Mouse (Mus musculus) kidney, adult 18-20 months (tissue): ENCODE measurements around the gene Mtx1.

Experiments
- DNase-seq: peaks from one replicate; pipeline ENCODE4 v3.0.0; 2021

Mtx1 gene

DNA sequence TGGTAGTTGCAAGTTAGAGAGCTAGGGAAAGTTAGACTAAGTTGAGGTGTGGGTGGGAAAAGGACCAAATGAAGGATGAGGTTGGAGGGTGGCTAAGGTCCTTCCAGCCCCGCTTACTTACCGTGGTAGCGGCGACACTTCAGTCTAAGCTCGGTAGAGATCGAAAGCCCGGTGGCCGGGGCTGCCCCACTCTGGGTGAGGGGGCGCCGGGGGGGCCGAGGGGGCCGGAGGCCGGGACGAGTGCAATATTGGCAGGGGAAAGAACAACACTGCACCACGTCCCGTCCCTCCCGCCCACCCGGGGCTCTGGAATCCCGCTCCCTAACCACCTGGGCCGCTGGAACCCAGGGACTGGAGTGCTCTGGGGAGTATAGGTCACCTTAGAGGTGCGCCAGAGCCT lies at the start of gene Mtx1:
Mtx1 (minus strand) TSS at position 189 of the 400 bp plus-strand sequence.
- DNase-seq = no peak

DNA sequence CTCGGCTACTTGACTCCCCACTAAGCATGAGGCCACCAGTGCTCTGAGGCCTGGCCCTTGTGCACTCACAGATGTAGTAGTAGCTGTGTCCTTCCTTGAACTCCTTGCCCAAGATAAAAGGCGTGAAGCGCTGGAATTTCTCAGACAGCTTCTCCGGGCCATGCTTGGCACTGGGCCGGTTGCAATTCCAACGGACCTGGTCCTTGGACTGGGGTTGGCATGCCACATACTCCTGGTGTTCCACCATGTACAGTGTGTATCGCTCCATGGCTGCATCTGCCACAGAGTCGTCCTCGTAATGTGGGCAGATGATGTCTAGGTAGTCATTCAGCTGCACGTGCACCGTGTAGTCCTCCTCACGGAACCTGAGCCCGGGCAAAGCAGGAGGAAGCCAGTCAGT lies 49.2 kb upstream of the Mtx1 start:
- peak; percentile 47 for DNase-seq

DNA sequence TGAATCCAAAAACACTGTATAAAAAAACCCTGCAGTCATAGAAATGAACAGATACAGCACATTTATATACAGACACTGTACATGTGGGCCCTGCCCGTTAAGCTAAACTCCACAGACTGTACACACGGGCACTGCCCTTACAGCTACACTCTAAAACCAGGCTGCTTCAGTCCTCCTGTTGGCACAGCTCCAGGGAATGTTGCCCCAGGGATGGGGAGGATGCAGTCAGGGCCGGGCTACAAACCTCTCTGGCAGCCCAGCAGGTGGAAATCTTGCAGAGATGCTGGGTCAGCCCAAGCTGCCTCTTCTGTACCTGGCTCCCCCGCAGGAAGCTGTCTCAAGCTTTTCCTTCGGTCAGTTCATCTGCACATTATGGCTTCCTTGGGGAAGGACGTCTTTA lies 44.9 kb upstream of the Mtx1 start:
- peak; percentile 56 for DNase-seq

DNA sequence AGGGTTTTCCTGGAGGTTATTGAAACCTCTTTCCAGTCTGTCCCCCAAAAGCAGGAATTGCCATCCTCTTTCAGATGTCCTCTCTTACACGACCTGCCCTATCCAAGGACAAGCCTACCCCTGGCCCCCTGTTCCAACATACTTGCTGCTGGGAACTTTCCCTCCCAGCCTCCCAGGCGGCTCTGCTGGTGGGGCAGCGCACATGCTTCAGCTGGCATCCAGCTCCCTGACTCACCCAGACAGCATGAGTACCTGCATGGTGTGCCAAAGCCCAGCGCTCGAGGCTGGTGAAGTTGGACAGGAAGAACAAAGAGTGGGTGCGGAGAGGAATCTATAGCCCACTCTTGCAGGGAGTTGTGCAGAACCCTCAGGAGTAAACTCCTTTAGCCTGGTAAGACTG lies 44.0 kb upstream of the Mtx1 start:
- DNase-seq = no peak

DNA sequence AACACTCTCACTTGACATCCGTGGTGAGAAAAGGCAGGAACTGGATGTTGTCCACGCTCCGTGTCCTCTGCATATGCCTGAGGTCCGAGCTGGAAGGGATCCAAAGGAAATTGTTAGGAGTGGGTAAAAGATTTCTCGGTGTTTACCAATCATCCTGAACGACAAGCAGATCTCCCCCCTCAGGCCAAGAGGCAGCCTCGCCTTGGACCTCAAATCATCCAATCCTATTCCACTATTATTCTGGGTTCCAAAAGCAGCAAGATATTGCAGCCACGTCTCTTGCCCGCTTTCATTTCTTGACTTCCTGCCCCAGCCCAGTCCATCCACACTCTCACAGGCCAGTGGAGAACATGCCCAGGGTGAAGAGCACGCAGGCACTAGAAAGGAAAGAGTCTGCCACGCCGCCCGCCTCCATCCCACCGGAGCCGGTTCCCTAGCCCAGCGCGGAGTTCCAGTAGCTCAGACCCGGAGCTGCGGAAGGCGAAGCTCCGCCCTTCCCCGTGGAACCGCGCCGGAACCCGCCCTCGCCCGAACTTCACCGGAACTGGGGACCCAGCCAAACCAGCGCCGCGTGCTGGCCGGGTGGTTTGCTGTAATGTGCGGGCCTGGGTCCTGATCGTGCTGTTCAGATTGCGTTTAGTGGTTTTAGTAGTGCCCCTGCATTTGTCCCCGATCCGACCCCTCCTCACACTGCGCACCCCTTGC lies 43.3 kb upstream of the Mtx1 start, which contains the start of gene Slc50a1:
Slc50a1 (minus strand) TSS at position 520 of the 705 bp plus-strand sequence.
- peak; percentile 88 for DNase-seq

DNA sequence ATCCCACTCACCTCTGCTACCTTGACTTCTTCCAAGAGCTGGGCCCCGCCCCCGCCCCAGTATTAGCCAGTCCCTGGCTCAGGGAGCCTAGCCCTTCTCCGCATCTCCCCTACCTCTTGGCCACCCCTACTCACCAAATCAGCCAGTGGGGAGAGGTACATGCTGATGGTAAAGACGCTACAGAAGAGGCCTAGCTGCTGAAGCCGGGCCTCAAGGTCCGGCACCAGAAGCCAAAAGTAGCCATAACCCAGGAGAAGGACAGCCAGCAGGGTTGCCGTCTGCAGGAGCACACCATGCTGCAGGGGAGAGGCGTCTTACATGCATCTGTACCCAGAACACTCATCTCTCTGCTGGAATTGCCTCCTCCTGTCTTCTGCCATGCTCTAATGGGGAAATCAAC lies 42.0 kb upstream of the Mtx1 start:
- DNase-seq = no peak

DNA sequence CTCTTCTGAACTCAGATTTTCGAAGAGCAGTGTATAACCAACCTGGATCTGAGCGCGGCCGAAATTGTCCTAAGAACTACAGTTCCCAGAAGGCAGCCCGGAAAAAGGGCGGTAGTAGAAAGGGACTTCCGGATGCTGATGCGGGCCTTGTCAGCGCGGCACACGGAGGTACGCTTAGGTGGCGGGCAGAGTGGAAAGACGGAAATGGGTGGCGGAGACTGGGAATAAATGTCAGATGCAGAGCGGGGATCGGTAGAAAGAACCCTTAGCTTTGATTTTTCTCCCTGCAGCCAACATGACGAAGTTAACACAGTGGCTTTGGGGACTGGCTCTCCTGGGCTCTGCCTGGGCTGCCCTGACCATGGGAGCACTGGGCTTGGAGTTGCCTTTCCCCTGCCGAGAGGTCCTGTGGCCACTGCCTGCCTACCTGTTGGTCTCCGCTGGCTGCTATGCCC lies 39.6 kb upstream of the Mtx1 start:
- peak; percentile 82 for DNase-seq

DNA sequence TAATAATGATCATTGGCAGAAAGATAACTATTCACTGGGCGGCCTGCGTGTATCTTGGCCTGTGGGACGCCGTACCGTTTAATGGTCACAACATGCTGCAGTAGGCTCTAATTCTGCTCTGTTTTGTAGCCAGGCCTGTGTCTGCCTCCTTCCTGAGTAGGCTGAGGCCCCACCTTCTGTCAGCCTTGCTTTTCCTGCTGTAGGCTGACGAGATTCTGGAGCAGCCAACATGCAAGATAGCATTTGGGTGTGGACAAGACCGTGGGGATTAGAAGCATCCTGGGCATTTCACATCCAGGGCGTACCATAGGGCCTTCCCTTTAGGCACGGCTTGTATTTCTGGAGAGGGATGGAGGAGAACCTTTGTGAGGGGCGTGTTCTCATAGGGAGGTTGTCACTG lies 35.5 kb upstream of the Mtx1 start:
- DNase-seq = no peak

DNA sequence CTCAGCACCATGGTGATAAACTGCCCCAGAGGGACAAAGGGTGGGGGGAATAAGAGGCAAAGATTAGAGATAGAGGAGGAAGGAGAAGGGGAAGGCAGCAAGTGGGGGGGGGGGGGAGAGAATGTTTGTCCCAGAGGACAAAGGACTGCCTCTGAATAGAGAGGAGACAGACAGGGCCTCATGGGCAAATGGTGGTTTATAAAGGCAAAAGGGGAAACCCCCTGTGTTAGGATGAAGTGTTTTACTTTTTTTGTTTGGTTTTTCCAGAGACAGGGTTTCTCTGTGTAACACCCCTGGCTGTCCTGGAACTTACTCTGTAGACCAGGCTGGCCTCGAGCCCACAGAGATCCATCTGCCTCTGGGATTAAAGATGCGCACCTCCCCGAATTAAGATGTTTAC lies 33.3 kb upstream of the Mtx1 start:
- no peak for DNase-seq

DNA sequence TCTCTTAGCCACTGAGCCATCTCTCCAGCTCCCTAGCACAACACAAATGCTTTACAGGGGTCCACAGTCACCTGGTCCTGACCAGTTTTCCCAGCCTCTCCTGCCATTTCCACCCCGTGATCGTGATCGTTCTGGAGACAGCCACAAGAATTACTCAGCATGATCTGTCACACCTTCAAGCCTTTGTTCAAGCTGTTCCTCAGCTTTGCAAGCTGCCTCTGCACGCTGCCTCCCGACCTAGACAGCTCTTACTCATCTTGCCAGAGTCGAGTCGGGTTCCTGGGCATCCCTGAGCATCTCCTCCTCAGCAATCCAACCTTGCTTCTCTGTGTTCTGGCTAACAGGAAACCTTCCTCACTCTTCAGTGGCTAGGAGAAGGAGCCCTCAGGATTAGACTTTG lies 32.2 kb upstream of the Mtx1 start, which contains the start of gene Dpm3:
Dpm3 (plus strand) TSS at position 283 of the 400 bp plus-strand sequence.
- no peak for DNase-seq

DNA sequence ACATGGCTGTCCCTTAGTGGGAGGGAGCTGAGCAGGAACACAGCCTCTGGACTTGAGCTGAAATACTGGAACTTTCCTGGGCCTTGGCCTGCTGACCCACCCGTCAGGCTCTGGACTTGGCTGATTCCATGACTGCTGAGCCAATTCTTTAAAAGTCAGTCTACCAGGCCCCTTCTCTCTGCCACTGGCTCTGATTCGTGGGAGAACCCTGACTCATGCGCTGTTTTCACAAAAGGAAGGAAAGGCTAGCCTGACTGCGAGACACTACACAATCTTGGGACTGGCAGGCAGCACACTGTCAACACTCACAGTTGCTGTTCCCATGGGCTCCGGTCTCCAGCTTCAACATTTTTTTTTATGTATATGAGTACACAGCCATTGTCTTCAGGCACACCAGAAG lies 29.3 kb upstream of the Mtx1 start:
- no peak for DNase-seq

DNA sequence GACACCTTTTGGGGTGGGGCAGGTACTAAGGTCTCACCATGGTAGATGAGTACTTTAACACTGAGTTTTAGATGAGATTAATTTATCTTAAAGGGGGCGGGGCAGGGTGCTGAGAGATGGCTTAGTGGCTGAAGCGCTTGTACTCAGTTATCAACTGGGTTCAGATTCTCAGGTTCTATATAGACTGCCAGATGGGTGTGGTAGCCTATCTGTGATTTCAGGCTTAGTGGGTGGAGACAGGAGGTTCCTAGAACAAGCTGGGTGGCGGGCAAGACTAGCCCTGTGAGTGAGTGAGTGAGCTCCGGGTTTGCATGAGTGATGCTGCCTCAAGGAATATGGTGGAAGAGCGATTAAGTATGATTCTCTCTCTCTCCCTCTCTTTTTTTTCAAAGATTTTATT lies 28.1 kb upstream of the Mtx1 start:
- DNase-seq = no peak

DNA sequence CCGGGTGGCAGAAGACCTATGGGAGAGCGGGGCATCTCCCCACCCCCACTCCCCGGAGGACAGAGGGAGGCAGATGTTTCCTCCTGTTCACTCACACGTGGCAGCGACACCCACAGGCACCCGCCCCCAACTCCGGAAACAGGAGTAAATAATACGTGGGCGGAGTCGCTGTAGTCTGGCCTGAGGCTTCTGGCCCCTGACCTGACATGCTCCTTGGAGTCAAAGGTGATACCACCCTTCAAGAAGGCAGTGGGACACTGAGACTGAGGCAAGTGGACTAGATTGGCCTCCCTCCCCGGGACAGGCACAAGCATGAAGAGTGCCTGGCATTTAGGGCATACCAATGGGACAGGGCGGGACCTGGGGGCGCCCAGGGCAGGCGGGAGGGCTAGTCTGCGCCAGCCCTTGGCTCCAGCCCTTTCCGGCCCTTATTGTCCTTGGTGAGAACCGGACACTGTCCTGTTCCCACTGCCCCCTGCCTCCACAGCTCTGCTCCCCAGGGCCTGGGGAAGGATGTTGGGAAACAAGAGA lies 24.5 kb upstream of the Mtx1 start:
- peak; percentile 74 for DNase-seq

DNA sequence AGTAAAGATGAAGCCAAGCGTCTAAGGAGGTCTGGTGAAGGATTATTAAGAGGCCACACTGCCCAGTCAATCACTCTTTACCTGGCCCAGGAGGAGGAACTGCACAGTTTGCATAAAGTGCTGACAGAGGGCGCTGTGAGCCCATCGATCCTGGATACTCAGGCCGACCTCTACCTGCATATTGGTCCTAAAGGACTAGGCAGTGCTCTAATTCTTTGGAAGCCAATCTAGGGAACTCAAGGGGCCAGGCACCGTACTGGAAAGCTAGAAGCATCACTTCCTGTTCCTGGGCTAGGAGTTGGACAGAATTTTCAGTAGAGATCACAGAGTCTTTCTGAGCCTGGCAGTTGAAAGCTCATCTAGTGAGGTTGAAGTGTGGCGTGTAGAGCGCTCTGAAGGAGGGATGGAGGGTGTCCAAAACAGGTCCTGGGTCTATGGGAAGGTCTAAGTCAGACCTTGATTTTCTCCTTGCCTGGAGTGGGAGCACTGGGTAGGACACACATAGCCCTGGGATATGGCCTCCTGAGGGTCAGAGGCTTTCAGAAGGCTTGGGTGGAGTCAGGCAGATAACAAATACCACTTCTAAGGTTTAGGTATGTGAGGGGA lies 23.6 kb upstream of the Mtx1 start:
- DNase-seq = peak; percentile 84

DNA sequence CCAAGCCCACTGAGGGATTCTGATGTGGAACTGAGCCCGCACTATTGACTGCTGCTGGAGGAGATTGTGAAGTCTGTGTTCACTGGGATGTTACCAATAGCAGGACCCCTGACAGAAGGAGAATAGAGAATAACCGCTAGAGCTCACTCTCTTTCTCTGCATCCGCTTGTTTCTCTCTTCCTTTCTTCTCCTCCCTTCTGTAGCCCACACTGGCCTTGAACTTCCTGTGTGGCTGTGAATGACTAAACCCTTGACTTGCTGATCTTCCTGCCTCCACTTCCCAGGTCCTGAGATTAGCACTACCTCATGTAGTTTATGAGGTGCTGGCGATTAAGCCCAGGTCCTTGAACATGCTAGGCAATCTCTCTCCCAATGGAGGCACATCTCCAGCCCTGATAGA lies 20.6 kb upstream of the Mtx1 start:
- no peak for DNase-seq

DNA sequence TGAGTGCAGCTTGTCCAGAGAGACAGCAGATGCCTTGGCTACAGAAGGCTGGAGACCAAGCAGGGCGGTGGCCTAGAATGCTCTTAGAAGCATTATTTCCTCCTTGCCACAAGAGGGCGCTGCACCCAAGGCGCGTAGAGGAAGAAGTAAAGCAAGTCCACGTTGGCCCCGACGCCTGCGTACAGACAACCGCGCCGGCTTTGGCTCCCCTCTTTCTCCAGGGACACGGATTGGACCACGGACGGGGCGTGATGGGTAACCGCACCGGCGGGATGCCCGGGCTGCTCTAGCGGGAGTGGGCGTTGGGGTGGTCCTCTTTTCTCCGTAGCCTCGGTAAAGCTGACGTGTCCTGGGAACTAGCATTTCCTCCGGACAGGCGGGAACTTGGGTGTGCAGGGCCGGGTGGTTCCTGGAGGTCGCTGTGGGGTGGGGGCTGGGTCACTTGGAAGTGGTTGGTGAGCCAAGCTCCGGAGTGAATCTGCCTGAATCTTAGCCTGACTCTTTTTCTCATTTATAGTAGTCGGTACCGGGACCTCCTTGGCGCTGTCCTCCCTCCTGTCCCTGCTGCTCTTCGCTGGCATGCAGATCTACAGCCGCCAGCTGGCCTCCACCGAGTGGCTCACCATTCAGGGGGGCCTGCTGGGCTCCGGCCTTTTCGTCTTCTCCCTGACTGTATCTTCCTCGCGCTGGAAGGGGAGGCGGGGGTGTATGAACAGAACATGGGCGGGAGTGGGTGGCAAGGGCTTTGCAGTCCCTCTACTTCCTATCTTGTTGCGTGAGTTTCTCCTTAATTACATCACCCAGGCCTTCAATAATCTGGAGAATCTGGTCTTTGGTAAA lies 19.6 kb upstream of the Mtx1 start, which contains the start of gene Trim46:
Trim46 (minus strand) TSS at position 49 of the 840 bp plus-strand sequence.
- peak; percentile 91 for DNase-seq

DNA sequence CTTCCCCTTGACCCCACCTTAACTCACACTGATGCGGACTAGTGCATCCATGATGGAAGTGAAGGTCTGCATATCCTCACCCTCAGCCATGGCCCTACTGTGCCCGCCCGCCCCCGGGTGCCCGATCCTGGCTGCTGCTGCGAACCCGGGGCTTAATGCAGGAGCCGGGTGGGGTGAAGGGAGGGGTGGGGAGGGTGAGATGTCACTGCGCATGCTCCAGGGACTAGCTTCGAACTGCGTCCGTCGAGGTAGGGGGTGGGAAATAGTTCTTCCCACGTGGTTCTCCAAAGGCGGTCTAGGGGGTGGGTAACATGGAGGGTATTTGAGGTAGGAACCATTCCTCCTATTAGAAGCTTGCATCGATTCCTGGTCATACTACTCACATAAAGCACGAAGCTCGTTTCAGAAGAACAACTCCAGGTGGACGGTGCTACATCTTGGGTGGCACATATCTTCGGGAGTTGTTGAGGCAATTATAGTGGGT lies 18.8 kb upstream of the Mtx1 start, which contains the start of gene Krtcap2:
Krtcap2 (plus strand) TSS at position 279 of the 484 bp plus-strand sequence.
- DNase-seq = no peak

DNA sequence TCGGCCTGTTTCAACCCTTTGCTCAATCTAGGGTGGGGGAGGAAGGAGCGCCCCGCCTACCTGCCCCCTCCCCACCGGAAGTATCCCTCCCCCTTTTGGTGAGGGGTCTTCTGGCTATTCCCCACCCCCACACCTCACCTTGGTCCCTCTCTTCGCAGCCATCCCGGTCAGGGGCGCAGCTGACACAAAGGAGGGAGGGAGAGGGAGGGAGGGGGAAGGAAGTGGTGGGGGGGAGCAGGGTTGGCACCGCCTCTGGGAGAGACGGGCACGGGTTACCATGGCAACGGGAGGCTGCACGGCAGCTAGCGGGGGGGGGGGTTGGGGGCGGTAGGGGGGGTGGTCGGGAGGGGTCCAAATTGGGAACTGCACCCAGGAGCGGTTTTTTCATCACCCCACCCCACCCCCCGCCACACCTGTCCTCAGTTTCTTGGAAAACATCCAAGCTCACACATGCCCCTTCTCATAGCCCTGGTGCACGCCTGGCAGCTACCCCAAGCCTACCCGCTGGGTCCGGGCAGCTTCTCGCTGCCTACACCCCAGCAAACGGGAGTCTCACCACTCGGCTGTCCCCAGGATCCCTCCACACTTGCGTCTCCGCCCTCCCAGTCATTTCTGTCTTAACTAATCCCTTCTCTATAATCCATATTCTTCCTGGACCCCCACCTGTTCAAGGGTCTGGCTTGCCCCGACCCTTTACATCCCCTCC lies 18.2 kb upstream of the Mtx1 start:
- no peak for DNase-seq

DNA sequence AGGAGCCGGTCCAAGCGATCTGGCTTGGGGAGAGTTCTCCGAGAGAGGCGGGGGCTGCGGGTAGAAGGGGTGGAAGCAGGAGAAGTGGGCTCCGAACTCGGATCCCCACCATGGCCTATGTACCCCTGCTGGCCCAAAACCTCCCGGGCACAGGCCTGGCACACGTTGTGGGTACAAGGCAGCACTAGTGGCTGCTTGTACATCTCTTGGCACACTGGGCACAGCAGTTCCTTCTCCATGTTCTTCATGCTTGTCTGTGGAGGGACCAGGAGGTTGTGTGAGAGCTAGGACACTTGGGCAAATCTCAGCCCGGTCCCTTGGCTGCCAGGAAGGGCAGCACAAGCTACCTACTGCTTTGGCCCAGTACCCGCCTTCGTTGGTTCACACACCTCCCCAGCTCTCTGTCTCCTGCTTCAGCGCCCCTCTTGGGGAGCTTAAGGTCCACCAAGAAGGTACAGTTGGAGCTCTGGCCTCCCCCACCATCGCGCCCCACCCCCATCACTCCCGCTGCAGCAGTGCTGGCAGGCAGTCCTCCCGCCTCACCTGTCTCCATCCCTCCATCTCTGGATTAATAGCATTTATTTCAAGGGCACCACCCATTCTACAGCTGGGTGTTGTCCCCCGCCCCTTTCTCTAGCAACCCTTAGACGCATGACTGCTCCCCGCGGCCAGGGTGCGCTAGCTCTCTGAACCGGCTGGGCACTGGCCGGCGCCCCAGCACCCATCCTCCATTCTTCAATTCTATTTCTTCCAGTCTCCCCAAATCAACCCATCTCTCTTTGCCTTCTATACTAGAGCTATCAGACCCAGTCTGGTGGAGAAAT lies 17.5 kb upstream of the Mtx1 start:
- DNase-seq = peak; percentile 49

DNA sequence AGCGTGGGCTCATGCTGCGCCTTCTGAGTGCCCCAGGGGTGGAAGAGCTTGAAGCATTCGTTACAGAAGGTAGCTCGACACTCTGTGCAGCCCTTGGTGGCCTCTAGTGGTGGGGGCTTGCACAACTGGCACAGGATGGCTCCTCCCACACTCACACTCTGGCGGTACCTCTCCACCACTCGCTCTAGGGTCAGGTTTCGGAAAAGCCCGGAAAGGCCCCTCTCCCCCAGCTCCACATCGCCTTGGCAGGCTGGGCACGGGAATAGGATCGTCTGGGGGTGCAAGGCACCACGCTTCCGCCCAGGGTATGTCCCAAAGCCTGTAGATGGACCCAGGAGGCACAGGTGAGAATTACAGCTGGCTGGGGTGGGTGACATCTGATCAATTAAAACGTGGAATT lies 16.7 kb upstream of the Mtx1 start:
- peak; percentile 55 for DNase-seq

DNA sequence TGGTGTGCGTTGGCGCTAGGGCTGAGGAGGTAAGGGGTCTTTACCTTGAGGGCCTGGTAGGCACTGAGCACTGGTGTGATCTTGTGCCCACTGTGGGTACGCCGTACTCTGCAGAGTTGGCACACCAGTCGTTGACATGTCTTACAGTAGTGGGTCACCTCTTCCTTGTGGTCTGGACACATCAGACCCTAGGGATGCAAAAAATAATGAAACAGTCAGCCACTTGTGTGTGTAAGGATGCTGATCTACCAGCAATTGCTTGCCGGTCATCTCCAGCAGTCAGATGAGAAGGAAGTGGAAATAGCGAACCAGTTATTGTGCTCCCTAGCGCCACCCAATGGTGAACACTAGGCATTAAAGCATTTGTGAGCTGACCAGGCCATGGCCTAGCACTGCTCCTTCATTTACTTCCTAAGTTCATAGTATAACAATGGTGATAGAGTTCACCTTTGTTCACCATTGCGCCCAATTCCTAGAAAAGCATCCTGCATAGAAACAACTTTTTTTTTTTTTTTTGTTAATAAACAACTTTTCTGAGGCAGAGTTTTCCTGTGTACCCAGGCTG lies 15.5 kb upstream of the Mtx1 start:
- DNase-seq = peak; percentile 64
